Mouse (Mus musculus) olfactory bulb, adult 2 months (tissue): ENCODE data around the gene Heyl.

Experiments used
- CTCF ChIP-seq: fragments of 200-500 bp; IDR thresholded peaks from 2 replicates; pipeline ENCODE4 v1.5.1; 2012; ENCODE audit warnings: low read depth, mild to moderate bottlenecking, low read length, moderate library complexity; ENCODE audit not compliant: insufficient read depth
- POLR2A ChIP-seq: fragments of 200-500 bp; IDR thresholded peaks from 2 replicates; pipeline ENCODE4 v1.6.1; 2012; ENCODE audit warnings: mild to moderate bottlenecking, low read depth, low read length, moderate library complexity; ENCODE audit not compliant: insufficient read depth

GRCm38 (mm10) chr4:123286790-123287189 lies 53.4 kb downstream of the Heyl start:
- TF ChIP-seq CTCF (no peak), POLR2A (no peak)
